Mouse (Mus musculus) liver, embryonic 15.5 days (tissue): ENCODE measurements around the gene Slc9b1. TPM values are rescaled to one million over a fixed set of nuclear protein-coding genes. Genes with fewer than 3 reads are reported as not detected.

ENCODE experiments used
- ATAC-seq: fragments of 200-750 bp; cut with Nextera tagmentation; 2 replicates; pipeline ENCODE4 v1.8.0; 2017; ENCODE audit warnings: moderate number of reproducible peaks, mild to moderate bottlenecking, moderate library complexity; ENCODE audit not compliant: insufficient read depth
- H3K27ac ChIP-seq: fragments of 300-500 bp; sonication (generic); replicated peaks from 2 replicates; pipeline ENCODE4 v1.5.1; 2015; ENCODE audit warnings: mild to moderate bottlenecking, inconsistent platforms
- H3K27me3 ChIP-seq: fragments of 300-500 bp; sonication (generic); 2 replicates; pipeline ENCODE4 v1.6.1; 2015; ENCODE audit warnings: mild to moderate bottlenecking, inconsistent platforms
- H3K36me3 ChIP-seq: fragments of 300-500 bp; sonication (generic); replicated peaks from 2 replicates; pipeline ENCODE4 v1.6.1; 2015; ENCODE audit warnings: moderate library complexity, mild to moderate bottlenecking, inconsistent platforms
- H3K4me1 ChIP-seq: fragments of 300-500 bp; sonication (generic); replicated peaks from 2 replicates; pipeline ENCODE4 v1.6.1; 2015; ENCODE audit warnings: inconsistent platforms
- H3K4me2 ChIP-seq: fragments of 300-500 bp; sonication (generic); 2 replicates; pipeline ENCODE4 v1.6.1; 2015; ENCODE audit warnings: moderate library complexity, mild to moderate bottlenecking, inconsistent platforms
- H3K4me3 ChIP-seq: fragments of 300-500 bp; sonication (generic); replicated peaks from 2 replicates; pipeline ENCODE4 v1.5.1; 2015; ENCODE audit warnings: mild to moderate bottlenecking, inconsistent platforms
- H3K9ac ChIP-seq: fragments of 300-500 bp; sonication (generic); 2 replicates; pipeline ENCODE4 v1.6.1; 2015; ENCODE audit warnings: moderate library complexity, mild to moderate bottlenecking, inconsistent platforms
- H3K9me3 ChIP-seq: fragments of 300-500 bp; sonication (generic); replicated peaks from 2 replicates; pipeline ENCODE4 v1.6.1; 2016; ENCODE audit warnings: inconsistent platforms
- WGBS: fragments of 180-500 bp; shearing (Covaris S2); methylation state at CpG from one replicate; pipeline ENCODE4 v1.1.7; 2015; ENCODE audit warnings: mixed read lengths; ENCODE audit not compliant: insufficient replicate concordance; 5-methylcytosine and 5-hydroxymethylcytosine counted together
- polyA plus RNA-seq: library from polyadenylated mRNA; unstranded; fragments of >200 nt; fragmentation: Nextera tagmentation; extraction: Ambion mirVana; gene quantifications from 2 replicates; pipeline ENCODE4 v1.2.1, GENCODE M21; 2015

Gene Slc9b1
- polyA plus RNA-seq, 1 experiment from 2014 or later, result not detected

DNA sequence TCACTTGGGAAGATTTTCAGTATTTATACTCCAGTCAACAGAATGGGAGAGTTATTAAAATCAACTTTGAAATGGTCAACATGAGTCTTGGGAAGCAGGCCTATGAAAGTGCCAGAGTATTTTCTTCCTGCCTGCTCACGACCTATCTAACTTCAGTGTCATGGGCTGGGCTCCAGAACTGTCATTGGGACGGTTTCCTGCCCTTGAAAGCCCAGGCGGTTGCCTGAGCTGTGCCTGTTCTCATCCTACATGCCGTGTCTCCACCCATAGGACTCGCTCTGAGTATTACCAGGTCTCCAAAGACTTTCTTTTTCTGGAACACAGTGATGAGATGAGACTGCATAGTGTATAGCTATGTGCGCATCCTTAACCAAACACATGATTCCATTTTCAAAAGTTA, 45.4 kb downstream of the Slc9b1 start:
- Histone ChIP-seq H3K4me2 (no peak overlapping the region), H3K27ac (no peak overlapping the region), H3K9me3 (no peaks in the 10 kb centered on the region), H3K4me3 (no peak overlapping the region), H3K4me1 (no peaks in the 10 kb centered on the region), H3K27me3 (no peaks in the 10 kb centered on the region), H3K9ac (no peak overlapping the region), H3K36me3 (no peaks in the 10 kb centered on the region)
- 47% methylated on average over 6 of the region's 6 CpGs for WGBS
- no peak for ATAC-seq

DNA sequence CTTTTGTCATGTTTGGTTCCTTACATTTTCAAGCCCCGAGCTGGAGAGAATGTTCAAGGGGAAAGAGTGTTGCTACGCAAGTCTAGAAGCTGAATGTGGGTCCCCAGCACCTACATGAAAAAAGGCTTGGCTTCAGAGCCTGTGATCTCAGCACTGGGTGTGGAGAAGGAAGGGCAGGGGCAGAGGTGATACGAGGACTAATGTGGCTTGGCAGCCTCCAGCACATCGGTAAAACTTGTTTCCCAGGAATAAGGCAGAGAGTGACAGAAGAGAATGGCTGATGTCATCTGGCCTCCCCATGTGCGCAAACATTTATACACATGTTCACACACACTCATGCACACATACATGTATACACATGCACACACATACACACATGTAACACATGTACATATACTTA, 47.3 kb downstream of the Slc9b1 start:
- Histone ChIP-seq H3K9me3 (no peaks in the 10 kb centered on the region), H3K4me1 (no peaks in the 10 kb centered on the region), H3K36me3 (no peaks in the 10 kb centered on the region), H3K27ac (no peak overlapping the region), H3K4me2 (no peak overlapping the region), H3K4me3 (no peak overlapping the region), H3K9ac (no peak overlapping the region), H3K27me3 (no peaks in the 10 kb centered on the region)
- ATAC-seq, result no peak
- WGBS, result 63% methylated on average over 5 of the region's 5 CpGs

GRCm38 (mm10) chr3:135396081-135396480, 48.3 kb downstream of the Slc9b1 start:
- H3K4me2 ChIP-seq, result no peak overlapping the region
- no peak for ATAC-seq
- H3K4me3 ChIP-seq, result no peak overlapping the region
- H3K36me3 ChIP-seq, result no peaks in the 10 kb centered on the region
- H3K4me1 ChIP-seq, result no peaks in the 10 kb centered on the region
- no peak overlapping the region for H3K27ac ChIP-seq
- H3K27me3 ChIP-seq, result no peaks in the 10 kb centered on the region
- 36% methylated on average over 6 of the region's 6 CpGs for WGBS
- no peak overlapping the region for H3K9ac ChIP-seq
- no peaks in the 10 kb centered on the region for H3K9me3 ChIP-seq

DNA sequence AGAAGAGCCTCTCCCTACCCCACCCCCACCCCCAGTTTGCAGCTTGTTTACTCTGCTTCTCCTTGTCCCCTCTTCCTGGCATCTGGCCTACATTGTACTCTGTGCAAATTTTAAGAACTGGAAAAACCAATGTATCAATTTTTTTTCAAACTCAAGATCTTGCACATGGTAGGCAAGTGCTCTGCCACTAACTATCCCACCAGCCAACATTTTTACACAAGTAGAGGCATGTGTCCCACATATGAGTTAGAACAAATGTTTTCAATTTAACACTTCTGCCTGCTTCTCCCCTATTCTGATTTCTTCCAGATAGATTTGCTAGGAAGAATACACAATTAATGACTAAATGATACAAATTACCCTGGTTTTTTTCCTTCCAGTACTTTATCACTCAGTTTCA, 49.3 kb downstream of the Slc9b1 start:
- Histone ChIP-seq H3K9ac (no peak overlapping the region), H3K9me3 (no peaks in the 10 kb centered on the region), H3K4me3 (no peak overlapping the region), H3K4me1 (peaks cover 2% of the 10 kb centered on the region; the same call in 1 of the 2 replicates), H3K27ac (no peak overlapping the region), H3K27me3 (no peaks in the 10 kb centered on the region), H3K4me2 (no peak overlapping the region), H3K36me3 (no peaks in the 10 kb centered on the region)
- no peak for ATAC-seq

DNA sequence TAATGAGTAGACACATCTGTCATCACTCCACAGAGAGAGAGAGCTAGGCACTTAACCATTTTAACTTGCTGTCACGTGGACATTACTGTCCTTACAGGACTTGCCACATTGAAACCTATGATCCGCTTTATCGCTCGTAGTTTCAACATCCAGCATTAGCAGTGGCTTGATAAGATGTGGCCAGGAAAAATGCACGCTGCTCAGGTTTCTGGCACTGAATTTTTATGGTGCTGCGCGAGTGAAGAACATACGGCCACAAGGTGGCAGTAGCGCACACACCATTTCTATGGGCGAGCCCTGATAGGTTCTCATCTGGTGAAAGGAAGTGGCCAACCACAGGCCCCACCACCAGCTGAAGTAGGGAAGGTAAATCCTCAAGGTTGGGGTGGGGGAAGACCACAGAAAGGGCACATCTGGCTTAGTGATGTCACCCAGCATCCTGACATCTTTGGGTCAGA, 54.4 kb downstream of the Slc9b1 start:
- H3K36me3 ChIP-seq, result peaks cover 16% of the 10 kb centered on the region
- 2% methylated on average over 10 of the region's 10 CpGs for WGBS
- H3K4me3 ChIP-seq, result no peak overlapping the region
- H3K27ac ChIP-seq, result no peak overlapping the region
- peaks cover 8% of the 10 kb centered on the region; the same call in 1 of the 2 replicates for H3K4me1 ChIP-seq
- H3K9me3 ChIP-seq, result no peaks in the 10 kb centered on the region
- no peak overlapping the region for H3K4me2 ChIP-seq
- no peak overlapping the region for H3K9ac ChIP-seq
- H3K27me3 ChIP-seq, result no peaks in the 10 kb centered on the region
- peak; percentile 56 for ATAC-seq

- Histone ChIP-seq H3K4me3 (no peak overlapping the region), H3K9me3 (no peaks in the 10 kb centered on the region), H3K4me2 (no peak overlapping the region), H3K36me3 (peaks cover 18% of the 10 kb centered on the region), H3K27ac (no peak overlapping the region), H3K27me3 (no peaks in the 10 kb centered on the region), H3K9ac (no peak overlapping the region), H3K4me1 (peaks cover 8% of the 10 kb centered on the region; the same call in 1 of the 2 replicates)
- WGBS, result 81% methylated on average over 9 of the region's 9 CpGs
- ATAC-seq, result no peak
These were observed 55.4 kb downstream of the Slc9b1 start for GRCm38 (mm10) chr3:135403211-135403610.

DNA sequence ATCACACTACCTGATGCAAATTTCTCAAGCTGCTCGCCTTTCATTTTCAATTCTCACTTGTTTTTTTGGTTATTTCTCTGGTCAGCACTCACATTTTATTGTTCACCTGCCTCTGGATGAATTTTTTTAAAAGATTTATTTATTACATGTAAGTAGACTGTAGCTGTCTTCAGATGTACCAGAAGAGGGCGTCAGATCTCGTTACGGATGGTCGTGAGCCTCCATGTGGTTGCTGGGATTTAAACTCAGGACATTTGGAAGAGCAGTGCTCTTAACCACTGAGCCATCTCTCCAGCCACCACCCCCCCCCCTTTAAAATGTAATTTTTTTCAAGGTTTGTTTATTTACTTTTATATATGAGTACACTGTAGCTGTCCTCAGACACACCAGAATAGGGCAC, 56.0 kb downstream of the Slc9b1 start:
- H3K9ac ChIP-seq, result no peak overlapping the region
- H3K27me3 ChIP-seq, result no peaks in the 10 kb centered on the region
- no peak for ATAC-seq
- 75% methylated on average over 5 of the region's 5 CpGs for WGBS
- H3K4me2 ChIP-seq, result no peak overlapping the region
- peaks cover 8% of the 10 kb centered on the region; the same call in 1 of the 2 replicates for H3K4me1 ChIP-seq
- H3K9me3 ChIP-seq, result no peaks in the 10 kb centered on the region
- peaks cover 18% of the 10 kb centered on the region for H3K36me3 ChIP-seq
- H3K4me3 ChIP-seq, result no peak overlapping the region
- H3K27ac ChIP-seq, result no peak overlapping the region

DNA sequence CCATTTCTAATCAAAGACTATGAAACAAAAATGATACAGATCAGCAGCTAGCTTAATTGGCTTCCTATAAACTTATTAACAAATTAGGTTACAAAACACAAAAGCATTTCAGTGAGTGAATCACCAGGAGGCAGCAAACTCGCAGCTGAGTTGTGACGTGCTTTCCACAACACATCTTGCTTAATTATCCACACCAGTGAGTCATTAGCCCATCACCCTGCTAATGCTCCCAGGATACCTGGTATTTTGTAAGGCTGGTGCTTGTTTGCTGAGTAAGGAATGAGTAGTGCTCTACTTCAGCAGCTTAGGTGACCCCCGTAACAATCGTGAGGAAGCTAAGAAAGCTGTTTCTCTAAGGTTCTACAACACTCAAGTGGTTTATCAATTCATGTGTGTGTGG, 56.8 kb downstream of the Slc9b1 start:
- peaks cover 22% of the 10 kb centered on the region for H3K36me3 ChIP-seq
- ATAC-seq, result no peak
- 78% methylated on average over 4 of the region's 4 CpGs for WGBS
- H3K4me3 ChIP-seq, result no peak overlapping the region
- H3K4me2 ChIP-seq, result no peak overlapping the region
- no peak overlapping the region for H3K27ac ChIP-seq
- no peaks in the 10 kb centered on the region for H3K27me3 ChIP-seq
- H3K9me3 ChIP-seq, result no peaks in the 10 kb centered on the region
- peaks cover 8% of the 10 kb centered on the region; the same call in 1 of the 2 replicates for H3K4me1 ChIP-seq
- no peak overlapping the region for H3K9ac ChIP-seq

DNA sequence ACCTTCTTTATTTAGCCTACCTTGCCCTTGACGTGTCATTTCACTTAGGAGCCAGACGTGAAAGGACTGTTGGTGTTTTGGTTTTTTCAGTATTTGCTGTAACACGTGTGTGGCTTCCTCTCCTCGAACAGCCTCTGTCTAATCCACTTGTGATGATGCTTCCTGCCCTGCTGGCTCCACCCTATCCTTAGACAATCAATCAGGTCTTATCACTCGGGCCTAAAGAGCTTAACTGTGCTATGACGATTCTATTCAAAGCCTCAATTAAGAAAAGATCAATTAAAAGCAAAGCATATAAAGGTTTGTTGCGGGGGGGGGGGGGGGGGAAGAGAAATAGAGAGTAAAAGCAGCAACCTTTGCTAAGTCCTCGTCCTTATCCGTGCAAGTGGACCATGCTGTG, 59.5 kb downstream of the Slc9b1 start:
- 50% methylated on average over 9 of the region's 9 CpGs for WGBS

GRCm38 (mm10) chr3:135409219-135409618, 61.4 kb downstream of the Slc9b1 start:
- H3K4me1 ChIP-seq, result no peaks in the 10 kb centered on the region
- H3K27ac ChIP-seq, result no peak overlapping the region
- no peaks in the 10 kb centered on the region for H3K27me3 ChIP-seq
- H3K36me3 ChIP-seq, result peaks cover 34% of the 10 kb centered on the region
- H3K4me2 ChIP-seq, result no peak overlapping the region
- no peak overlapping the region for H3K9ac ChIP-seq
- no peak for ATAC-seq
- H3K4me3 ChIP-seq, result no peak overlapping the region
- no peaks in the 10 kb centered on the region for H3K9me3 ChIP-seq
- WGBS, result 84% methylated on average over 5 of the region's 5 CpGs

More for the DNA sequence above, 59.5 kb downstream of the Slc9b1 start:
- Histone ChIP-seq H3K4me1 (0 out of 2 replicates have a peak, but pooled peaks cover 4% of the 10 kb centered on the region), H3K4me3 (no peak overlapping the region), H3K27me3 (no peaks in the 10 kb centered on the region), H3K27ac (no peak overlapping the region), H3K9me3 (no peaks in the 10 kb centered on the region), H3K4me2 (no peak overlapping the region), H3K36me3 (peaks cover 34% of the 10 kb centered on the region), H3K9ac (no peak overlapping the region)
- no peak for ATAC-seq

DNA sequence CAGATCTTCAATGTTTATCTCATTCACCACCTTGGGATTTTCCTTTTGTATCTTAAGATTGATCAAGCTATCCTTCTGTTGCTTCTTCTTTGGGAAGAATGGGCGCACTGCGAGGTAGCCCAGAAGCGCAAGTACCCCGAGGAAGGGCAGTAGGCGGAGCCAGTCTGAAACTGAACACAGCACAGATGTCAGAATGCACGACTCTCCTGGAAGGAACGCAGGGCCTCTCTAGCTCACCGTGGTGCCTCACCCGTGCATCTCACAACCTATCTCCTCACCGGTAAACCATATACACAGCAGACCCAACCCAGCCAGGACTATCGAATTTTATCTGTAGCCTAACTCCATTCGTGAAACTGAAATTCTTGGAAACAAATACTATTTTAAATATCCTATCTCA, 63.2 kb downstream of the Slc9b1 start:
- Histone ChIP-seq H3K27me3 (no peaks in the 10 kb centered on the region), H3K9me3 (no peaks in the 10 kb centered on the region), H3K4me1 (no peaks in the 10 kb centered on the region), H3K36me3 (peaks cover 35% of the 10 kb centered on the region), H3K4me2 (no peak overlapping the region), H3K27ac (no peak overlapping the region), H3K9ac (no peak overlapping the region), H3K4me3 (no peak overlapping the region)
- 80% methylated on average over 12 of the region's 12 CpGs for WGBS
- no peak for ATAC-seq

DNA sequence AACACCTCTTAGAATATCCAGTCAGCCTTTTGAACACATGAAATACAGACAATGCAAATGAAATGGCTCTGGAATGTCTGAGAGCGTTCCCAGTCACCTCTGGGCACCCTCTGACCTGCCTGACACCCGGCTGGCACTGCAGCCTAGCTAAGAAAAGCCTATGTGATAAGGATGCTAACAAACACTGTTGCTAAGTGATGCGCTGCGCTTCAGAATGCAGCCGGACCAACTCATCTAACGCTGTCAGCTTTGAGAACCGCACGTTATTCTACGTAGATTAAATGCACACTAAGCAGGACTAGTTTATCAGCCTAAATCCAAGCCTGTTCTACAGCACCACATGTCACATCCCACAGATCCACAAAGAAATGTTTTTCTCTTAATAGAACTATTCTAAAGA, 64.0 kb downstream of the Slc9b1 start:
- 79% methylated on average over 9 of the region's 9 CpGs for WGBS
- ATAC-seq, result no peak

More for the DNA sequence above, 64.0 kb downstream of the Slc9b1 start:
- H3K4me2 ChIP-seq, result no peak overlapping the region
- no peaks in the 10 kb centered on the region for H3K27me3 ChIP-seq
- no peak overlapping the region for H3K9ac ChIP-seq
- H3K4me3 ChIP-seq, result no peak overlapping the region
- no peaks in the 10 kb centered on the region for H3K4me1 ChIP-seq
- peaks cover 32% of the 10 kb centered on the region for H3K36me3 ChIP-seq
- H3K27ac ChIP-seq, result no peak overlapping the region
- H3K9me3 ChIP-seq, result no peaks in the 10 kb centered on the region
